Mouse (Mus musculus) c-Kit-positive CD71-negative TER-119-negative erythroid progenitor cells, embryonic 14.5 days (primary cell): ENCODE data around the gene Dnah3.

Experiments used
- DNase-seq: peaks from one replicate; pipeline ENCODE4 v3.0.0-alpha.2; 2013; ENCODE audit warnings: low read depth

The Dnah3 gene

DNA sequence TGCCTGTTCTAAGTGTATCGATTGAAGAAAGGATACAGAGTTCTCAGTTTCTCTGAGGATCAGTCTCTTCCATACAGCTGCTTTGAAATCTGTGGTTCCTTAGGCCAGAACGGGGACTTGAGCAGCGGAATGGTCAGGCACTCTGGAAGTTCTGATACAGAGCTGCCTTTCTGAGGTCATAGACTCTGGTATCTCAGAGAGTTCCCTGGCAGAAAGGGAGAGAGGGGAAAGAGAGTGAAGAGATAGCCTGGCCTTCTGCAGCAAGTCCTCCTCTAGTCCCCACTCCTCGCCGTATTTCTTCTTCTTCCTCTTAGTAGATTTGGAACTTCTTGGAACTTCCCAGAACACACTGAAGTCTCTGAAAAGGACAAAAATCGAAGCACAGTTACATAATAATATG is at the start of gene Dnah3:
Gene Dnah3 (minus strand): TSS at position 101 of the 400 bp plus-strand sequence.
- no peak for DNase-seq

DNA sequence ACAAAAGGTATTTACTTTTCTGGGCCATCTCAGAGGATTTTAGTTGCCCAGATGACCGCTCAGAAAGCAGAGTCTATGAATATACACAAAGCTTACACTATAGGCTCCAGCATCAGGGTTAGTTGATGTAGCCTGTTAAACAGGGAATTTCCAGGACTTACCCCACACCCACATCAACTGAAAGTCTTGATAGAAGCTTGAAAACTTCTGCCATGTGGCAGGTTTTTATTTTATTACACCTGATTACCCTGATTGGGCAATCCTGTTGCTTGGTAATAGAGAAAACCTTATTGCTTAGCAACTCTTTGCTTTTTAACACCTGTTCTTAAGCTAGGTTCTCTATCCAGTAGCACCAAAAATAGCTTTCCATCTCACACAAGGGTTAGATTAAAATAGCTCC is 47.7 kb upstream of the Dnah3 start:
- DNase-seq = no peak

DNA sequence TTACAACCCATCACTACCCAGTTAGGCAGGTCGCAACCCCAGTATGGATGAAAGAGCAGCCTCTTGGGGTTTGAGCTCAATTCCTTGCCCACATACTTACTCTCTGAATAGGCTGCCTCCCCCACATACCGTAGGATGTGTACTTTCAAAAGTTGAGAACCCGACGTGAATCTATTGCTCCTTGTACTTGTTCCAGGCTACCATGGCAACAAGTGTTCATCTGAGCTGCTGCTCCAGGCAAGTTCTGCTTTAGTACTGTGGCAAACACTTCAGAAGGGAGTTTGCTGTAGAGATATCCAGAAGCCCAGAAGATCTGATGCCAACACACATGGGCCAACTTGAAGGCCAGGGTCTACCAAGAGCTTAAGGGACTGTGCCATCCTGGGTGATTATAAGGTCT is 33.9 kb upstream of the Dnah3 start:
- no peak for DNase-seq

DNA sequence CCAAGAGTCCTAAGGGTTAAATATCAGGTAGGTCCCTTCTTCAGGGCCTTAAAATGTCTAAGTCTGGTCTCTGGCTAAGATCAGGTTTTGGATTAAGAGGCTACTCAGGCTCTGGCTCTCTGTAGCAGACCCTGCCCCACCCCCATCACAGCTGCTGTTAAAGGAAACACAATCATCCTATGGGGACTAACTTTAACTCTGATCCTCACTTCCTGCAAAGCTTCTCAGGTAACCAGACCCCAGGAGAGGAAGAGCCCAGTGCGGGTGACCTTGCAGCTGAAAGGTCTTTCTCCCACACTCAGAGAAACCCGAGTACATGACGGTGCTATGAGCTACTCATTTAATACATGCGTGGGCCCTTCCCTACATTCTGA is 32.6 kb upstream of the Dnah3 start:
- no peak for DNase-seq

DNA sequence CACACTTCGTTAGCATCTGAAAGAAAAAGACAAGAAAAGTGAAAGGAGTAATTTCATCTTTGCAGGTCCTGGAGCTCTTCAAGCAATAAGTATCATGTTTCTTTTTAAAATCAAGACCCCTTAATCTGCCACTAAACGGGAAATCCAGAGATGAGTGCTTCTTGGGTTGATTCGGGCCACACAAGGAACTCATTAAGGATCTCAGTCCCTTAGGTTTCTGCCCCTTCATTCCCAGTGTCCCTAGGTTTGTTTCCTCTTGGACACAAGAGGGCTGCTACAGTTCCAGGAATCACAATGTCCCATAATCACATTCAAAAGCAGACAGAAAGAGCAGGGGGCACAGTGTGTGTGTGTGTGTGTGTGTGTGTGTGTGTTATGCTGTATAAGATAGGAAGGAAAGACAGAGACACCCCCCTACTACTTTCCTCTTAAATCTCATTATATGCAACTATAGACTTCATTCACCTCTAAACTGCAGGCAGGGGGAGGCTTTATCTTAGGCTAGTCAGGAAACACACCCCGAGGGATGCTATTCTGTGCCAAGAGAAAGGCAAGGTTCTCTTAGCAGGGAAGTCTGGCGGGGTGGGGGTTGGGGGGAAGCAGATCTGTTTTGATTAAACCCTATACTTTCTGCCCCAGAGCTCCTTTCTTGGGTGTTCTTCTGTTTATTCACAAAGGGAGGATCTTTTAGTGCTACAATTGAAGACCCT is 32.1 kb upstream of the Dnah3 start:
- no peak for DNase-seq

DNA sequence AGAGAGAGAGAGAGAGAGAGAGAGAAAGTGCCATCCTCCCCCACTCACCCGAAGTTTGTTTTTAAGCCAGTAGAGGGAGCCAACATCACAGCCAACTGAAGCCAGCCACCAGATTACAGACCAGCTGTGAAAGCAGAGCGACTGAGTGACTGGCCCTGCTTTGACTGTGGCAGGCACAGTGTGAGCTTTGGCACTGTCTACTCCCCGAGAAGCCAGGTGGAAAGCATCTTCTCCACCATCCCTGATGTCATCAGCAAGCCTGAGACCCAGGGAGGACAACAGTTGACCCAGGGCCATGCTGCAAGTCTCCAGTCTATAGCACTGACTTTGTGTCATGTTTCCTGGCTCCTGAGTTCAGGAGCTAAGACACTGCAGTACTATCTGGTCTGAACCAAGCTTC is 29.8 kb upstream of the Dnah3 start:
- DNase-seq = peak; percentile 25

DNA sequence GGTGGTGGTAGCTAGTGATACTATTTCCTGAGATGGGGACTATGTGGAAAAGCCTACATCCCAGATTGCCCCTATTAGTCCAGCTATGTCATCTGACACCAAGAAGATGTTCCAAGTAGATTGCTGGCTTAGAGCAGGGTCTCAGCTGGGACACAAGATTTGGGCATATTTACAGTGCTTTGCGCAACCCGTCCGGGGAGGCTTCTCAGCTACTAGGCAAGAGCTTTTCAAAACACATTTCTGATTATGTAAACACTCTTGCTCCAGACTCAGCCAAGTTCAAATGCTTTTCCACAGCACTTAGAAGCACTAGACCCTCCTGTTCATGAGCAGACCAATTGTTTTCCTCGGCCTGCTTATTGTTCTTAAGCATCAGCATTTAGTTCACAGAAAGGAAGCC is 28.7 kb upstream of the Dnah3 start:
- no peak for DNase-seq

DNA sequence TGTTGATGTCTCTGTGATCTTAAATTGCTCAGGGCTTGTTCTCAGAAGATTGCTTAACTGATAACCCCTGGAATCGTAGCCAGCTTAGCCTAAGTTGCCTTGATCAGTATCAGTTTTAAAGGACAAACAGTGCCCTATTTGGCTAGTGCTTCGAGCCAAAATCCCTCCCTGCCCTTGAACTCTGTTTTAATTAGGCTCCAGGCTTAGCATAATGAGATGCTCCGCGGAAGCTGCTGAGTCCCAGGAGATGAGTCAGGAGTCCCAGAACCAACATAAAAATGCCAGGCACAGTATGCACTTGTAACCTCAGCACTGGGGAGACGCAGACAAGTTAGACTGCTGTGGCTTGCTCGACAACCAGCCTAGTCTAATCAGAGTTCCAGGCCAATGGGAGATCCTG is 22.4 kb upstream of the Dnah3 start:
- no peak for DNase-seq

DNA sequence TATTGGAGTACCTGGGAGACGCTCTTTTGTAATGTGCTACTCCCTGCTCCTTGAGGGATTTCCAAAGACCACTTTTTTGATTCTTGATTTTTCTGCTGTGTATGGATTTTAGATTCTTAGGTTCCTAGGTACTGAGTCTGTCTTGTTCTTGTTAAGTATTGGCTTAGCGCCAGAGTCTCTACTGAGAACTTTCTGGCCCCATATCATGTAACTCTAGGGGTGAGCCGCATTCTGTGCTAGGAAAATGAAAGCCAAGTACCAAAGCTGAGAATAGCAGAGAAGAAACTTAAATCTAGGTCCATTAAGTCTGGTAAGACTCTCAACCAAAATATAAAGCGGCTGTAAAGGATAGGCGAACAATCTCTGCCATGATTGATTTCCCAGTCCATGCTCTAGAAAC is 21.9 kb upstream of the Dnah3 start:
- DNase-seq = no peak

DNA sequence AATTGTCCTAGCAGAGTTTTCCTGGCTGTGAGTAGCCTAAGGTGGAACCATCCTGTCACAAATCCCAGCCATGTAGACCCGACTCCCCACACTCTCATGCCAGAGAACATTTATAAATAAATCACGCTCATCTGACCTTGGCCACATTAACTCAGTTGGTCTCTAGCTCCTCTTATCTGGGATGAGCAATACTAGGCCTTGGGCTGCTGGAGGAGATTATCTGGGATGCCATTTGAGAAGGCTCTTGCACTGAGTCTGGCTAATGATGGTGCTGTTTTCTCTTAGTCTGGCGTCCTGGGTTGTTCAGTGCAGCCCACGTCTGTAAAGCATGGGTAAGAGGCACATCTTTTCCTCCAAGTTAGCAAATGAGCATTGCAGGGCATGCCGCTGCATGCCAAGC is 14.6 kb upstream of the Dnah3 start:
- no peak for DNase-seq

DNA sequence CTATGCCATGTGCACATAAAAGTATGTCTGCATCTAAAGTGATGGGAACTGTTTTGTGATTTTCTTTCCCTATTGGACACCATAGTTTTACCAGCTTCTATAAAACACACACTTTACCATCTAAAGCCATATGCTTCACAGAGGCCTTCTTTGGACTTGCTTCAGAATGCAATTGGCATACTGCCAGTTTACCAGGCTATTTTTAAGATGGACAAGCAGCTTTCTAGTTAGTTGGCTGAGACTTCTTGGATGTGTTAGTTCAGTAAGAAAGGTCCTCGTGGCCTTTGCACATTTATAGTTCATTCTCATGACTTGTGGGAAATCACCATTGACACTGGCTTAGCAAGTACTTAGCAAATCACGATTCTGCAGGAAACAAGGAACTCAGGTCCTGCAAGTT is 11.3 kb upstream of the Dnah3 start:
- no peak for DNase-seq

DNA sequence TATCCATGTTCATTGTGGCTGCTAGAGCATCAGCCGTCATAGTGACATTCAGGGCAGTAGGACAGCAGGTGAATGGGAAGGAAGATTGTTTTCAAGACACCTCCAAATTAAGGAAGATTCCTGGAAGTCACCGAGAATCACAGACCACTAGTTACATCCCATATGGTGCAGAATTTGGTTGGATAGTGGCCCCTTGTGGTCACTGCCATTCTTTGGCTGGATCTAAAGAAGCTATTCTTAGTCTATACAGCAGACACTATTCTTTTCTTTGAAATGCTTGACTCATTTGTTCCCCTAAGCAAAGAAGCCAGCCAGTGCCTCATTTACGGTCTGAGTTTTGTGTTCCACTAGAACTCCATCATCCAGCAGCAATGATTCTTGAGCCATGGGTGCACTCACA is 9.9 kb upstream of the Dnah3 start:
- no peak for DNase-seq

DNA sequence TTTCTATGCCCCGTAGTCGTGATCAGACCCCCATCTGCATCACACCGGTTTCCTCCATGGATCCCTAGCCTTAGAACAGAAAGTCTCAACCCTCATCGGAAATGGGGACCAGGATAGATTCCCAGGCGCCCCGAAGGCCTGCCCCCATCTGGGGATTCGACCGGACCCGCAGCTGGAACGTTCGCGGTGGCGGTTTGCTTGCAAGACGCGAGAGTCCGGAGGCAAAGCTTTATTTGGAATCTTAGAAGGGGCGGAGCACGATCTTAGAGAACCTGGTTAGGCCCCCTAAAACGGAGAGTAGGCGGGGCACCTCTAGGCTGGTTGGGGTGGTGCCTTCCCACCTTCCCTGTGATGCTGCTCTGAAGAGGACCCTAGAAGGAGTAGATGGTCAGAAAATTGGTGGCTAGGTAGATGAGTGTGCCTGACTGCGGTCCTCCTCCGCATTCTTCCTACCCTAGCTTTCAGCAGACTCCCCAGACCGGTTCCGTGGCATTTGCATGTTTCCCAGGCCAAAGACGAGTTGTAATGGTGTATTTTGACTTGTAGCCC is 8.0 kb upstream of the Dnah3 start:
- no peak for DNase-seq

DNA sequence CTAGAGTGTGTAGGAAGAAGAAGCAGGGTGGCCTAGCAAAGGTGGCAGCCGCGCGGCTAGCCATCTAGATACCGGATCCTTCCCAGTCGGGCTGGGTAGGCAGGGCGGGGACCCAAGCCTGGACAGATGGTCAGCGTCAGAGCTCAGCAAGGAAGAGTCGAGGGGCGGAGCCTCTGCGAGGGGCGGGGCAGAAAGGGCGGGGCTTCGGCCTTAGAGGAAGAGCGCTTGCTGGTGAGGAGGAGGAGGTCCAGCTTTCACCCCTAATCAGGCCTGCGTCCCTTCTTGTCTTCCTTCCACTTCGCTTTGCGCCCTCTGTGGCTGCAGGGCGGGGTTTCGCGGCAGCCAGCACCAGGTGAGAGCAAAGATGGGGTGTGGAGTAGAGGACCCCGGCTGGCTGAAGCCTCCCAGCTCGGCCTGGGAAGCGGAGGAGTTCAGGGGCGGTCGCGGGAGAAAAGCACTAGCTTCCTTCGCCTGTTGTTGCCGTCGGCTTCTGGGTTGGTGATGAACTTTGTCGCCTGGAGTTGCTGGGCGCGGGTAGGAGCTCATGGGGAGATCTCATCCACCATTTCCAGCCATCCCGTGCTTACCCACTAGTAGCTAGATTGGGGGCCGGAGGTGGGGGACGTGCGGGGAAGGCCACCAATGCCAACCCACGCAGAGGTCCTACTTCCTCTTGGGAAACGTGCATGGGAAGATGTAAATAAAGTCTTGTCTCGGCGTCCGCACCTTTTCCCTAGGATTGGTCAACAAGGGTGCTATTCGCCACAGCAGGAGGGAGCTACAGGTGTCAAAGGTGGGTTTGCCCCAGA is 7.3 kb upstream of the Dnah3 start, which contains the start of gene Tmem159:
Gene Tmem159 (plus strand): TSS at position 190 of the 809 bp plus-strand sequence.
- peak; percentile 67 for DNase-seq

DNA sequence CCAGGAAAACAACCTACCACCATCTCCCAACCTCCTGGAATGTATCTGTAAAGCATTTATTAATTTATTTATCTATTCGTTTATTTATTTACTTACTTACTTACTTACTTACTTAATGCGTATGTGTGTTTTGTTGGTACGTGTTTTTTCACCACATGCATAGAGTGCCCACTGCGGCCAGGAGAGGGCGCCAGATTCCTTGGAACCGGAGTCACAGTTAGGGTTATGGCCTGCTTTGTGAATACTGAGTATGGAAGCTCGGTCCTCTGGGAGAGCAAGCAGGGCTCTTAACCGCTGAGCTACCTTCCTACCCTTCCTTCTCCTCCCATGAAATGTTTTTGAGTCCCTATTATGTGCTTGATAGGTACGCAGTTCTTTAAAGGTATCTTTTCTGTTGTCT is 3.3 kb upstream of the Dnah3 start:
- peak; percentile 65 for DNase-seq

DNA sequence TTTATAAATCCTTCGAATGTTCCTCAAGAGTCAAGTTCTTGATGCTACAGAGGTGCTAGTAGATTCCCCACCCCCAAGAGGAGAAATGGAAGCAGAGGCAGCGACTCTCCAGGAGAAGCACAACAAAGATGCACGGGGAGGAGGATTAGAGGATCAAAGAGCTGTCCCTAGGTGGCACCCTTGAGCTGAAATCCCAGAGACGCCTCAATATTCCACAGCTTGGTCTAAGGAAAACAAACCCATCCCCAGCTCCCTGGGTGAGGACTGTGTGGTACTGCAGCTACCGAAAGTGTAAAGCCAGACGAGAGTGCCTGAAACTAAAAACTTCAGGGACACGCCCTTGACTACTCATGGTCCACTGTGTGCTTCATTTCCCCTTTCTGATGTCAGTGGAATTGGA is 2.8 kb upstream of the Dnah3 start:
- DNase-seq = peak; percentile 28

DNA sequence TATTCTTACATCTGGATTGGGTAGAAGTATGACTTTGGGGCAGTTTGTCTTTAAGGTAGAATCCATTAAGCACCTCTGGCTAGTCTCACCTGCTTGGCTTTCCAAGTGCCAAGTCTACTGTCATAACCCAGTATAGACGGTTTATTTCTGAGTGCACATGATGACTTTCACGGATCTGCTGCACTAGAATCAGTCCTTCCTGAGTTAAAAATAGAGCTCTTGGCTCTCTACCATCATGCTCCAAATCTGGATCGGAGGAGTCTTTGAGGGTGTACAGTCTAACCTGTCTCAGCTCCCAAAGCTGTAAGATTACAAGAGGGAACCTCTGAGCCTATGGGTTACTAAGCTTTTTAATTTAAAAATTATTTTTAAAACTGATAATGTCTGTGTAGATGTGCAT is 864 bp downstream of the Dnah3 start:
- DNase-seq = no peak

DNA sequence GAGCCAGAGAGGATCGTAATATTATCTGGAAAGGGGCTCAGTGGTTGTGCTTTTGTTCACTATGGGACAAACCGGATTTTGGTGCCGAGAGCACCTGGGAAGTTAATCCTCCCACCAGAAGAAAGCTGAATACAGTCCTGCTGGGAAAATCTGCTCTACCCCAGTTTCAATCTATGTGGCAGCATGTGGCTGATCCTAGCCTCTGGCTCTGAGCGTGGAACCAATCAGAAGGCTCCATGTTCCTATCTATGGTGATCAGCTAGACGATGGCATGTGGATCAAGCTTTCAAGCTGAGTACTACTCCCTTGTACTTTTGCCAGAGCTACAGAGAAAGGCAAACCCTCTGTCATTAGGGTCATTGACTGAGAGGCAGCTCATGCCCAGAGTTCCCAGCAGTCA is 2.0 kb downstream of the Dnah3 start:
- DNase-seq = no peak

DNA sequence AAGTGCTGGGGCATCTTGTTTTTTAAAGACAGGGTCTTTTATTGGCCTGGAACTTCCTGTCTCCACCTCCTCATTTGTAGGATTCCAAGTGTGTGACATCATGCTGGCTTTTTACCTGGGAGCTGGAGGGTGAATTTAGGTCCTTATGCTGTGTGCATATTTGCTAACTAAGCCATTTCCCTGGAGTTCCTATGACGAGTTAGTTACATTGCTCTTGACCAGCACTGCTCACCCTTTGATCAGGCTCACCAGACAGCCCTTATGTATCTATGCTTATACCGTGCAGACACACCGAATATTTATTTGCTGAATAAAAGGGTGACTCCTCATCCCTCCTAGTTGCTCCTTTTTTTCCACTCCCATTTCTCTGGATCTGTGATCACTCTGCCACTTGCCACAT is 14.9 kb downstream of the Dnah3 start:
- DNase-seq = no peak

DNA sequence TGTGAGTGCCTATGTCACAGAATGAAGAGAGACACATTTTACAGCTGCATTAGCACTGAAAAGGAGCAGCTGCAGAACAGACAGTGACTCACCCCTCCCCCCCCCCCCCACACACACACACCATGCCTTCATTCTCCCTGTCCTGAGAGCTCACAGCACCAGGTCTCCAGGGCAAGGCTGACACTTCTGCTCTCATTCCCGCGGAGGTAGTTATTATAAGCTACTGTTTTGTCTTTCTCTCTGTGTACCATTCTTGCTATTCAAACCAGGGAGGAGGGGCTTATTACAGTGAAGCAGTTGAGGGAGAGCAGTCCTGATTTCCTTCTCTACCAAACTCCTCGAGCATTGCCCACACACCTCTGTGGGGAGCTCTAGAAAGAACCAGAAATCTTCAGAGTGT is 25.9 kb downstream of the Dnah3 start:
- no peak for DNase-seq

DNA sequence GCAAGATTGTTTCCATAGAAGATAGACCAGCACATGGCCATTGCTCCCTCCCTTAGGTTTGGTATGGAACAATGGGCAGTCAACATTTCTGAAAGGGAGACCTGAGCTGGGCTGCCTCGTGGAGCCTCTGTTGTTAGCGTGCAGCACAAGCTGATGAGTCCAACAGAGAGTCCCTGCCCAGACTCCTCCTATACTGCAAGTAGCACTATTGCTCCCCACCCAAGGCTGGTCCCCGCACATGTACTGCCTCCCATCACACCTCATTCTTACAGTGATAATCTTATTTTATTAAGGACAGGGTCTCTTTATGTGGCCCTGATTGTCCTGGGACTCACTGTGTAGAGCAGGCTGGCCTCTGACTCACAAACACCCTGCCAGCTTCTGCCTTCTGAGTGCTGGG is 27.0 kb downstream of the Dnah3 start:
- no peak for DNase-seq

DNA sequence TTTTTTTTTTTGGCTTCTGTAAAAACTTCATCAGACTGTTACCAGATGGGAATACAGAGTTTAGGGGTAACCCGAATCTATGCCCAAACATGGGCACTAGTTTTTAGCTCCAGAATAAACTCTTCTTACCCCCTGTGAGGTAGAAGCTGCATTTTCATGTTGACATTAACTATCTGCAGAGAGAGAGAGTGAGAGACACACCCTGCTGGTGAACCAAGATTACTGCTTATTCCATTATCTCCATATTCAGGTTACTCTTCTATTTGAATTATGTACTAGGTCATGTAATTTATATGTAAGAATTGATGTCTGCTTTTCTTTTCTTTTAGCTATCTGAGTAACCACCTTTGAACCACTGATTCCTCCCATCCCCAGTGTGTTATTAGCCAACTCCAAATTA is 31.0 kb downstream of the Dnah3 start:
- DNase-seq = no peak

DNA sequence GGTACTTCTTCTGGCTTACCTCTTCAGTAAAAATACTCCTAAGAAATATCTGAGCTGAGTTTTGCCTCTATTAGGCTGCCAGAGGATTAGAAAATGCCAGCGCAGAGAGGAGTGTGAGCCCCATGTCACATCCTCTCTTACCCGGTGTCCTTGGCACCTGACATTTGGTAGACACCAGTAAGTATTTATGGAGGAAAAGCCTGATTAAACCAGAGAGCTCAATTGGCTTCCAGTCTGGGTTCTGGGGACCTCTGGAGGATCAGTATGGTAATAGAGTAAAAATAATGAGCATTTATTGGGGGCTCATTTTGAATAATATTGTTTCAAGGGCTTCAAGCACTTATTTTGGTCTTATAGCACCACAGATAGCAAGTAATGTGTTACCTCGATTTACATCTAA is 39.6 kb downstream of the Dnah3 start:
- DNase-seq = no peak

DNA sequence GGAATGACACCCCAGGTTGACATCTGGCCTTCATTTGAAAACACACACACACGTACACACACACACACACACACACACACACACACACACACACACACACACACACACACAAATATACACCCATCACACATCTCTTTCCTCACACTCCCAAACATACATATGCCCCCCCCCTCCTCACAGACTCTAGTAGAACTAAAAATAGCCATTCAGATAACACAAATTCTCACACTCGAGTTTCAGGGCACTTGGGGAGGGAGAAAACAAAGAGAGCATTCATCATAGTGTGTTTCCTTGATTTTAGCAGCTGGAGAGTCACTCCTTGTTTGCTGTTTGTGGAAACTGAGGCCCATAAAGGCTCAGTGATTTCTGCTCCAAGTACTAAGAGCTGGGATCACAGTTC is 41.1 kb downstream of the Dnah3 start:
- no peak for DNase-seq
